12 mouse cellular contexts compared by ENCODE assay signal in genomic region chr11:106170807-106171206, GRCm38 (mm10). TPM values are rescaled to one million over a fixed set of nuclear protein-coding genes. Genes with fewer than 3 reads are reported as not detected.
DNase-seq lines count a peak whose midpoint lies in the region; ATAC-seq and TF ChIP-seq lines count a peak whose summit lies in the region.
"Had no signal": no experiment of that assay in that cellular context is flagged by ENCODE, and none has a peak within 500 bp of the region (broad histone marks: within the 10 kb centered on the region; RNA-seq: fewer than 3 reads in every experiment).

No protein-coding gene starts in this region.

- intact Hi-C loops in heart, postnatal 36 days (cut with DNase I), result no loop called here

- TF ChIP-seq POLR2A in ES-Bruce4 (IDR thresholded peaks at IDR 0.05; ENCODE audit: insufficient read depth, low read length), result no peak

- H3K36me3 ChIP-seq in kidney, postnatal 0 days (ENCODE audit: insufficient read depth, low read length), result peaks cover 12% of the 10 kb centered on the region
- H3K36me3 ChIP-seq in ES-Bruce4 (ENCODE audit: control insufficient read depth, insufficient read depth, low read length, poor library complexity, severe bottlenecking), result peaks cover 5% of the 10 kb centered on the region; the same call in 1 of the 2 replicates
- 0 out of 2 replicates have a peak, but pooled peaks cover 4% of the 10 kb centered on the region for H3K36me3 ChIP-seq in stomach, postnatal 0 days (ENCODE audit: control insufficient read depth, insufficient read depth, low read length)

- no peaks in the 10 kb centered on the region for H3K27me3 ChIP-seq in kidney, postnatal 0 days (ENCODE audit: insufficient read depth, low read length)
- H3K27me3 ChIP-seq in ES-Bruce4 (ENCODE audit: control insufficient read depth, insufficient read depth, low read length, poor library complexity, severe bottlenecking), result no peaks in the 10 kb centered on the region
- no peaks in the 10 kb centered on the region for H3K27me3 ChIP-seq in stomach, postnatal 0 days (ENCODE audit: control insufficient read depth, insufficient read depth, low read length)
- H3K27me3 ChIP-seq: hindbrain, embryonic 13.5 days; limb, embryonic 15.5 days; neural tube, embryonic 13.5 days had no signal

- no peak for ATAC-seq in kidney, postnatal 0 days (replicated peaks; ENCODE audit: low FRiP score, low read depth)
- peak; percentile 55 for ATAC-seq in inflammation-experienced regulatory T-cells, adult 6 months
- ATAC-seq in stomach, postnatal 0 days (ENCODE audit: low FRiP score, low TSS enrichment), result peak; percentile 59; the same call in 1 of the 2 replicates

- peak; percentile 70 for TF ChIP-seq CTCF in kidney, postnatal 0 days (IDR thresholded peaks at IDR 0.05; ENCODE audit: low read depth)
- TF ChIP-seq CTCF in ES-Bruce4 (IDR thresholded peaks at IDR 0.05; ENCODE audit: low read depth, low read length), result peak; percentile 28
- peak; percentile 81 for TF ChIP-seq CTCF in stomach, postnatal 0 days (IDR thresholded peaks at IDR 0.05; ENCODE audit: low read depth)

- WGBS in kidney, postnatal 0 days, result 76% methylated on average over 7 of the region's 7 CpGs
- 76% methylated on average over 7 of the region's 7 CpGs for WGBS in stomach, postnatal 0 days

- no peaks in the 10 kb centered on the region for H3K4me1 ChIP-seq in kidney, postnatal 0 days (replicated peaks; ENCODE audit: insufficient read depth, low read length)
- H3K4me1 ChIP-seq in ES-Bruce4 (ENCODE audit: control insufficient read depth, insufficient read depth, low read length), result no peaks in the 10 kb centered on the region
- no peaks in the 10 kb centered on the region for H3K4me1 ChIP-seq in stomach, postnatal 0 days (replicated peaks; ENCODE audit: control insufficient read depth, insufficient read depth)
- H3K4me1 ChIP-seq: hindbrain, embryonic 13.5 days; neural tube, embryonic 13.5 days had no signal

- H3K9ac ChIP-seq in kidney, postnatal 0 days (ENCODE audit: low read depth, low read length), result no peak overlapping the region
- no peak overlapping the region for H3K9ac ChIP-seq in ES-Bruce4 (ENCODE audit: low read depth, poor library complexity, severe bottlenecking)
- H3K9ac ChIP-seq in stomach, postnatal 0 days (ENCODE audit: low read length), result no peak overlapping the region
- H3K9ac ChIP-seq: hindbrain, embryonic 13.5 days; limb, embryonic 15.5 days; neural tube, embryonic 13.5 days had no signal

- no peaks in the 10 kb centered on the region for H3K9me3 ChIP-seq in kidney, postnatal 0 days (replicated peaks; ENCODE audit: low read length)
- no peaks in the 10 kb centered on the region for H3K9me3 ChIP-seq in ES-Bruce4 (replicated peaks; ENCODE audit: control insufficient read depth, insufficient read depth, low read length, poor library complexity, severe bottlenecking)
- H3K9me3 ChIP-seq in stomach, postnatal 0 days (ENCODE audit: control insufficient read depth, low read length), result no peaks in the 10 kb centered on the region
- H3K9me3 ChIP-seq: hindbrain, embryonic 13.5 days; limb, embryonic 15.5 days; neural tube, embryonic 13.5 days had no signal

- H3K4me3 ChIP-seq in kidney, postnatal 0 days (replicated peaks; ENCODE audit: low read depth, low read length), result no peak overlapping the region
- H3K4me3 ChIP-seq in ES-Bruce4 (ENCODE audit: low read depth, low read length), result no peak overlapping the region
- H3K4me3 ChIP-seq in stomach, postnatal 0 days (ENCODE audit: low read depth, low read length), result no peak overlapping the region
- H3K4me3 ChIP-seq: hindbrain, embryonic 13.5 days; limb, embryonic 15.5 days; neural tube, embryonic 13.5 days had no signal

- TF ChIP-seq EP300 in ES-Bruce4 (IDR thresholded peaks at IDR 0.05; ENCODE audit: insufficient read depth, low read depth, low read length), result no peak
- no peak for TF ChIP-seq EP300 in stomach, postnatal 0 days (optimal IDR thresholded peaks at IDR 0.05)

- H3K27ac ChIP-seq in kidney, postnatal 0 days, result no peak overlapping the region
- H3K27ac ChIP-seq in ES-Bruce4 (ENCODE audit: insufficient read depth, low read length), result no peak overlapping the region
- no peak overlapping the region for H3K27ac ChIP-seq in stomach, postnatal 0 days (replicated peaks)
- H3K27ac ChIP-seq: hindbrain, embryonic 13.5 days; limb, embryonic 15.5 days; neural tube, embryonic 13.5 days had no signal

- H3K4me2 ChIP-seq in kidney, postnatal 0 days (ENCODE audit: low read length), result no peak overlapping the region
- H3K4me2 ChIP-seq in stomach, postnatal 0 days (replicated peaks; ENCODE audit: low read depth), result no peak overlapping the region
- H3K4me2 ChIP-seq: hindbrain, embryonic 13.5 days; limb, embryonic 15.5 days; neural tube, embryonic 13.5 days had no signal

- DNase-seq in kidney, postnatal 0 days (ENCODE audit: low spot score), result peak; percentile 23
- no peak for DNase-seq in kidney, postnatal 14 days
- DNase-seq in stomach, postnatal 0 days (ENCODE audit: low spot score), result peak; percentile 72
- no peak for DNase-seq in neural tube, embryonic 10.5 days (ENCODE audit: extremely low spot score, low spot score)
- no peak for DNase-seq in heart, postnatal 36 days
- DNase-seq in adrenal gland, postnatal 25 days, result no peak
- DNase-seq: adrenal gland, adult 2 months had no signal

RNA-seq across cellular contexts. Expression of gene Limd2, which starts 10.1 kb away (rescaled TPM):
- 132 and 140 TPM in 2 replicates for polyA plus RNA-seq in kidney, postnatal 0 days (2015; fragmentation: Nextera tagmentation; extraction: Ambion mirVana)
- 53.7 and 57.2 TPM in 2 replicates for polyA plus RNA-seq in ES-Bruce4 (2011; ENCODE audit: insufficient read depth, insufficient read length, low read depth, missing spikeins)
- 100 to 1,000 TPM; 535 to 666 (median 652) TPM for polyA plus RNA-seq in inflammation-experienced regulatory T-cells, adult 6 months (2017; shearing (Covaris generic))
- 45.3 and 48.7 TPM in 2 replicates for polyA plus RNA-seq in stomach, postnatal 0 days (2015; fragmentation: Nextera tagmentation; extraction: Ambion mirVana)
- total RNA-seq in heart, postnatal 36 days (2021), result 1 to 10 TPM; 4.2 to 4.8 TPM
- 10.6 and 16.4 TPM in 2 replicates for total RNA-seq in adrenal gland, postnatal 25 days (2021)

RNA-seq across cellular contexts. Expression of gene Gm10840, which starts 10.2 kb away (rescaled TPM):
- not detected in 2 replicates for polyA plus RNA-seq in kidney, postnatal 0 days (2015; fragmentation: Nextera tagmentation; extraction: Ambion mirVana)
- polyA plus RNA-seq in ES-Bruce4 (2011; ENCODE audit: insufficient read depth, insufficient read length, low read depth, missing spikeins), result not detected in 2 replicates
- not detected for polyA plus RNA-seq in inflammation-experienced regulatory T-cells, adult 6 months (2017; shearing (Covaris generic))
- polyA plus RNA-seq in stomach, postnatal 0 days (2015; fragmentation: Nextera tagmentation; extraction: Ambion mirVana), result not detected in 2 replicates
- total RNA-seq in heart, postnatal 36 days (2021), result not detected
- not detected in 2 replicates for total RNA-seq in adrenal gland, postnatal 25 days (2021)
- total RNA-seq: adrenal gland, adult 2 months had no signal
- polyA plus RNA-seq: adrenal gland, adult 2 months; hindbrain, embryonic 13.5 days; neural tube, embryonic 13.5 days had no signal

RNA-seq across cellular contexts. Expression of gene Strada, which starts 31.2 kb away (rescaled TPM):
- polyA plus RNA-seq in kidney, postnatal 0 days (2015; fragmentation: Nextera tagmentation; extraction: Ambion mirVana), result 19.9 and 21.6 TPM in 2 replicates
- polyA plus RNA-seq in ES-Bruce4 (2011; ENCODE audit: insufficient read depth, insufficient read length, low read depth, missing spikeins), result 29.8 and 34.2 TPM in 2 replicates
- 10 to 100 TPM; 28.1 to 45.4 (median 37.4) TPM for polyA plus RNA-seq in inflammation-experienced regulatory T-cells, adult 6 months (2017; shearing (Covaris generic))
- polyA plus RNA-seq in stomach, postnatal 0 days (2015; fragmentation: Nextera tagmentation; extraction: Ambion mirVana), result 9.9 and 11.8 TPM in 2 replicates
- 1 to 10 TPM; 7.2 to 8.2 TPM for total RNA-seq in heart, postnatal 36 days (2021)
- total RNA-seq in adrenal gland, postnatal 25 days (2021), result 9.8 and 19.1 TPM in 2 replicates

RNA-seq across cellular contexts. Expression of gene Ccdc47, which starts 45.3 kb away (rescaled TPM):
- 81.1 and 88.0 TPM in 2 replicates for polyA plus RNA-seq in kidney, postnatal 0 days (2015; fragmentation: Nextera tagmentation; extraction: Ambion mirVana)
- polyA plus RNA-seq in ES-Bruce4 (2011; ENCODE audit: insufficient read depth, insufficient read length, low read depth, missing spikeins), result 93.2 and 119 TPM in 2 replicates
- 10 to 100 TPM; 77.0 to 93.9 (median 77.0) TPM for polyA plus RNA-seq in inflammation-experienced regulatory T-cells, adult 6 months (2017; shearing (Covaris generic))
- 51.4 and 52.5 TPM in 2 replicates for polyA plus RNA-seq in stomach, postnatal 0 days (2015; fragmentation: Nextera tagmentation; extraction: Ambion mirVana)
- 10 to 100 TPM; 72.5 to 82.4 TPM for total RNA-seq in heart, postnatal 36 days (2021)
- 122 and 172 TPM in 2 replicates for total RNA-seq in adrenal gland, postnatal 25 days (2021)

RNA-seq across cellular contexts. Expression of gene Ddx42, which starts 45.9 kb away (rescaled TPM):
- polyA plus RNA-seq in kidney, postnatal 0 days (2015; fragmentation: Nextera tagmentation; extraction: Ambion mirVana), result 48.6 and 52.1 TPM in 2 replicates
- 73.2 and 75.4 TPM in 2 replicates for polyA plus RNA-seq in ES-Bruce4 (2011; ENCODE audit: insufficient read depth, insufficient read length, low read depth, missing spikeins)
- polyA plus RNA-seq in inflammation-experienced regulatory T-cells, adult 6 months (2017; shearing (Covaris generic)), result 10 to 100 TPM; 55.6 to 92.5 (median 83.3) TPM
- 27.2 TPM in 2 replicates for polyA plus RNA-seq in stomach, postnatal 0 days (2015; fragmentation: Nextera tagmentation; extraction: Ambion mirVana)
- 10 to 100 TPM; 26.5 to 28.7 TPM for total RNA-seq in heart, postnatal 36 days (2021)
- total RNA-seq in adrenal gland, postnatal 25 days (2021), result 57.1 and 64.5 TPM in 2 replicates

Comparison
In these comparisons a context has a peak if more than half of its experiments do, and no peak if none do; other contexts are left out.
1. DNase-seq: peak in kidney, postnatal 0 days (single experiment) and stomach, postnatal 0 days (single experiment); none in kidney, postnatal 14 days (single experiment), neural tube, embryonic 10.5 days (single experiment), heart, postnatal 36 days (0 of 2) and adrenal gland, postnatal 25 days (single experiment).
2. CTCF ChIP-seq: peak in every context shown above with its lines; median percentile 81 in stomach, postnatal 0 days; 70 in kidney, postnatal 0 days; 28 in ES-Bruce4.